Mouse (Mus musculus): ENCODE results near the gene Gm4491.
A peak's percentile ranks its signal among the peaks of the same experiment; 100 is the strongest.

The Gm4491 gene

DNA sequence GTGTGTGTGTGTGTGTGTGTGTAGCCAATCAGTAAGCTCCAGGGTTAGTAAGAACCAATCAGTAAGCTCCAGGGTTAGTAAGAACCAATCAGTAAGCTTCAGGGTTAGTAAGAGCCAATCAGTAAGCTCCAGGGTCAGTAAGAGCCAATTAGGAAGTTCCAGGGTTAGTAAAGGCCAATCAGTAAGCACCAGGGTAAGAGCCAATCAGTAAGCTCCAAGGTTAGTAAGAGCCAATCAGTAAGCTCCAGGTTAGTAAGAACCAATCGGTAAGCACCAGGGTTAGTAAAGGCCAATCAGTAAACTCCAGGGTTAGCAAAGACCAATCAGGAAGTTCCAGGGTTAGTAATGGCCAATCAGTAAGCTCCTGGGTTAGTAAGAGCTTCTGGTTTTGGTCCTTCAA lies 32.8 kb downstream of the Gm4491 start:
- no peak for DNase-seq

- DNase-seq = peak; percentile 43
Measured at GRCm38 (mm10) chr14:57075537-57075936, 40.1 kb downstream of the Gm4491 start.

- DNase-seq = peak; percentile 62
Measured at GRCm38 (mm10) chr14:57069906-57070305, 45.8 kb downstream of the Gm4491 start.

GRCm38 (mm10) chr14:57066053-57066452 lies 49.6 kb downstream of the Gm4491 start:
- DNase-seq = no peak

Data from kidney, adult 9 months (tissue).